Mouse (Mus musculus) liver (tissue): ENCODE results near the gene Pigz.
"Not testable (repeated sequence)": the region's sequence is repeated elsewhere in the genome, so short reads cannot be mapped to it uniquely, and the experiment has no call there.

Source experiments
- DNase-seq: peaks from one replicate; pipeline ENCODE4 v3.0.0-alpha.2; 2020; ENCODE audit warnings: mixed read lengths

Pigz gene

GRCm38 (mm10) chr16:31932255-31932654 is 1.4 kb upstream of the Pigz start:
- no peak for DNase-seq

DNA sequence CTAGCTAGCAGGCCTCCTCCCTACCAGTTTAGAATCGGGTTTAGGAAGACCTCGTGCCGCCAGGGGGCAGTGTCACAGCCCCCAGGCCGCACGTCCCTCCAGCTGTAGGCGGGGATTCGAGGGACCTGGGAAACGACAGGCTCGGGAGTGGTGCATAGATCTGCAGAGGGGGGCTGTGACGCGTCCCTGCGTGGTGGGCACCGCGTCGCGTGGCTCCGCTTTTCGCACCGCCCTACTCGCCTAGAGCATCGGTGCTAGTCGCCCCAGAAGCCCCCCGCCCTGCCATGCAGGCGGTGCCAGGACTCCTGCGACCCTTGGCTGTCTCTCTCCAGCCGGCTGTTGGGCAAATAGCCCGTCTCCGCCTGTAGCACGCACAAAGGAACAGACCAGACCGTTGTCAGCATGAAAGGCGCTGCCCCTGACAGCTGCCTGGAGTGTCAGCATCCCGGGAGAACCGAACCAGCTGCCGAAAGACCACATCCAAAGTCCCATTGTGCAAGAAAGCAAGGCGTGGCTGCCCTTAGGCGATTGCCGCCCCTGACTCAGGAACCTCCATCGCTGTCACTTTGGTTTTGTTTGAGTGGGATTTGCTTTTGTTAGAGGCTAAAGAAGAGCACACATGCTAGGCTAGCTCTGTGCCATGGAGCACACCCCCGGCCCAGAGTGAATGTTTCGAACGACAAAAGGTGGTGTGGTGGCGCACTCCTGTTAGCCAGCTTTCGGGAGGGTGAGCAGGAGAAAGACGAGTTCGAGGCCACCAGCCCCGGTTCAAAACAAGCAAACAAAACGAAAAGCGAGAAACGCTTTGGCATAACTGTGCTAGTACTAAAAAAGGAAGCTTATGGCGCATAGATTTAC is 582 bp upstream of the Pigz start:
- peak; percentile 79 for DNase-seq

DNA sequence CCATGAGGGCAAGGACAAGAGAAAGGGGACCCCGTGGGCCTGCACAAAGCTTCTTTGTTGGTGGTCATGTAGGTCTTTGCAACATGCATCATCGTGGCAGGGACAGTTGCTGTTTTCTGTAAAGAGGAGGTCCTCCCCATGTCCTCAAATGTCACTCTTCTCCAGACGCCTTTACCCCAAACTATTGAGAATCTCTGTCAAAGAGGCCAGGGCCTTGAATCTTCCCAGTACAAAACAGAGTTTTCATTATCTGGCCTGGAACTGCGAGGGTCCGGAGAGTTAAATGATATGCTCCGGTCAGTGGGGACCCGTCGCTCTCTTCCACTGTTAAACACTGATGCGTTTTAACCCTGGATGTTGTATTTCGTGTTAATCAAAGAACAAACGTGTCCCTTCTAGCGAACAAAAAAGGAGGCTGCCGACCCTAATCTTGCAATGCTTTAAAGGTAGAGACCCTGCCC is 929 bp downstream of the Pigz start:
- no peak for DNase-seq

DNA sequence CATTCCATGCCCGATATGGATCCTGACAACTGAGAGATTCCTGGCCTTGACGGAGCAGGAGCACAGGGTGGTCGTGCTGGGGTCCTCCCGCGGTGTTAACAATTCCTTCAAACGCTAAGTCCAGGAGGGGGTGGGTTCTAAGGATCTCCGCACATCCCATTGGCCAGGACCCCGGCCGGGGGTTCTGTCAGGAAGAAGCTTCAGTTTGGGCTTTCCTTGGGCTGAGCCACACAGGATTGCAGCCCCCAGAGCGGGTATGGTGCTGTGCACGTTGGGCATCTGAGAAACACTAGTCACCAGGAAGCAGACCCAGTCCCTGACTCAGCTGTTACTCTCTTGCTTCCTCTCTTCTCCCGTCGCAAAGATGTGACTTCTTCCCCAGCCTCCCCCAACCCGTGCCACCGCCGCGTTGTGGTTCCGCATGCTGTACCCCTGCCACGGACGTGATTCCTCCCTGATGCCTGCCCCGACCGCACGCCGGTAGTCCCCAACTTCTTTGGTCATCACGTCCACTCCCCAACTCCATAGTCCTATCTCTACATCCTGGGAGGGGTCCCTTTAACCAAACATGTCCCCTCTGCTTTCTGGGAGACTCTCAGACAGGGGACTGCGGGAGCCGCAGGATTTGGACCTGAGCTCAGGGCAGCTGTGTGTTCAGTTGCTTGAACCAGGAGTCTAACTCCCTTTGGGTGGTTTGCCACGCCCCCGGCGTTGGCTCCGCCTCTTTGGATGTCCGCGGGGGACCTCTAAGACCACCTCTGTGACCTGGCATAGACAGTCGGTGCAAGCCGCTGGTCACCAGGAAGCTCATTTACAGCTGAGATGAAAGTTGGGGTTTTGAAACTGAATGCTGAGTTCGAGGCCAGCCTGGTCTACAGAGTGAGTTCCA is 1.7 kb downstream of the Pigz start:
- DNase-seq, result no peak

DNA sequence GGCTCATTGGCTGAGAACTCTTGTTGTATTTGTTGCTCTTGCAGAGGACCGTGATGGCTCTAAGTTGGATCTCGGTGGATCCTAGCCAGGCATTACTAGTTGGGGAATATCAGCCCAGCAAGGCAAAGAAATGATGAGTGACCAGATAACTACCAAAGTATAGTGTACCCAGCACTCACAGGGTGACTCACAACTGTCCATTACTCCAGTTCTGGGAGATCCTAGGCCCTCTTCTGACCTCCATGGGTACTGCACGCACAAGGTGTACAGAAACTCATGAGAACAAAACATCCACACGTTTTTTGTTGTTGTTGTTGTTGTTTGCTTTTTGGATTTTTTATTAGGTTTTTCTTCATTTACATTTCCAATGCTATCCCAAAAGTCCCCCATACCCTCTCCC is 2.9 kb downstream of the Pigz start:
- DNase-seq, result no peak

GRCm38 (mm10) chr16:31938856-31939255 is 5.2 kb downstream of the Pigz start:
- no peak for DNase-seq

GRCm38 (mm10) chr16:31940586-31940985 is 6.9 kb downstream of the Pigz start:
- peak; percentile 32 for DNase-seq

GRCm38 (mm10) chr16:31943980-31944379 is 10.3 kb downstream of the Pigz start:
- peak; percentile 76 for DNase-seq

GRCm38 (mm10) chr16:31944698-31945255 is 11.1 kb downstream of the Pigz start:
- no peak for DNase-seq

DNA sequence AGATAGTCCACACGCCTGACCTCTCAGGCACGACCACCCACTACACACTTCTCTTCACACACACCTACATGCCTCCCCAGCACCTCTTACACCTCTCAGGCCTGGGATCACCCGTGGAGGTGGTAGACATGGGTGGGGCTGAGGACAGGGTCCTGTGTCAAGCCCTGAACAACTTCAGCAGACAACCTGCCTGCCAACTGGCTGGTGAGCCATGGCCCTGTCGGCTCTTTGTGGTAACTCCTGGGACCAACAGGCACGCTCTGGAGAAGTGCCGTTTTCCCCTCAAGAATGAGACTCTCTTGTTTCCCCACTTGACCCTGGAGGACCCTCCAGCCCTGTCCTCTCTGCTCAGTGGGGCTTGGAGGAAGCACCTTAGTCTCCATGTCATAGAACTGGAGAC is 11.7 kb downstream of the Pigz start:
- DNase-seq, result no peak

- DNase-seq, result not testable (repeated sequence)
Measured at GRCm38 (mm10) chr16:31945986-31946385, 12.3 kb downstream of the Pigz start.

DNA sequence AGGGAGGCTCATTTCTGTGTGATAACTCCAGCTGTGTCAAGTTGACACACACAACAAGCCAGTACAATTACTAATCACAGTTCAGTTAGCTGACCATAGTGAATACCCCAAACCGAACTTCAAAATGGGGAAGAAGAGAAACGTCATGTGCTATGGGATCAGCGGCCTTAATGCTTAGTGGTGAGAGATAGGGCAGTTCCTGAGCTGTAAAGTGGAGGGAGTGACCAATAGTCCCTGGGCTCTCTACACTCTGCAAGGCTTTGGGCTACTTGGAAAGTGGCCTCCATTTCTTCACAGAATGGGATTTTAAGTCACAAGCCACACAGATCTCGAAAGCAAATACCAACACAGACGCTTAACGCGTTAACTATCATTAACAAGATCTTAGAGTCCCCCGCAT is 13.7 kb downstream of the Pigz start:
- no peak for DNase-seq

DNA sequence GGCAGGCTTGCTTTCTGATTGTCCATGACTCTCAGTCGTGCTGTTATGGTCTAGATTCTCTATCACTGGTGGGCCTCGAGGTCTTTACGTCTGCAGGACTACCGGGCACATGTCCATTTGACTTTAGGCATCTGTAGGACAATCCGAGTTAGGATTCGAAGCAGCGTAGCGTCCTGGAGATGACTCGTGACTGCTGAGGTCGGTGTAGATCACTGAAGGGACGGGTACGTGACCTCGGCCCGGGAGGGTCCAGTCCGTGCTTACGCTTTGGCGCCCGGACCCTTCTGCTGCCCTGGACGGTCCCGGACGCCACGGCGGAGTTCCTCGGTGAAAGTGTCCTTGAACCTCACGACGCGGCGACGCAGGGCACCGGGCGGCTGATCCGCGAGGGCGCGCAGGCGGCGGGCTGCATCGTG is 14.3 kb downstream of the Pigz start:
- DNase-seq, result no peak

GRCm38 (mm10) chr16:31948345-31948774 is 14.7 kb downstream of the Pigz start, which contains the start of the genes 0610012G03Rik and Ncbp2:
0610012G03Rik (minus strand) TSS chr16:31948494.
Ncbp2 (plus strand) TSS chr16:31948513.
- peak; percentile 94 for DNase-seq

DNA sequence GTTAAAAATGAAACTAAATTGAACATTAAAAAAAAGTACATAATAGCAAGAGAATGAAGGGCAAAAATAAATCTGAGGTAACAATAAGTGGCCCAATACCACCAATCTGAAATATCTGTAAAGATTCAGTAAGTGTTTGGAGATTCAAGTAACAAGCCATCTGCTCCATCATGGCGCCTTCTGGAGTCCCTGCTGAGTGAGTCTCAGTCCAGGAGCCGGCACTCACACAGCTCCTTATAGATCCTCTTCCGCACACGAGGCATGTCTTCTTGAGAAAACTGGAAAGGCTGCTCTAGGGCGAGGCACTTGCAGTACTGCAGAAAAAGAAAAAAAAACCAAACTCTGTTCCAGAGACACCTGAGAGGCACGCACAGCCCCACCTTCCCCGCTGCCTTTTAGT is 29.6 kb downstream of the Pigz start:
- no peak for DNase-seq

DNA sequence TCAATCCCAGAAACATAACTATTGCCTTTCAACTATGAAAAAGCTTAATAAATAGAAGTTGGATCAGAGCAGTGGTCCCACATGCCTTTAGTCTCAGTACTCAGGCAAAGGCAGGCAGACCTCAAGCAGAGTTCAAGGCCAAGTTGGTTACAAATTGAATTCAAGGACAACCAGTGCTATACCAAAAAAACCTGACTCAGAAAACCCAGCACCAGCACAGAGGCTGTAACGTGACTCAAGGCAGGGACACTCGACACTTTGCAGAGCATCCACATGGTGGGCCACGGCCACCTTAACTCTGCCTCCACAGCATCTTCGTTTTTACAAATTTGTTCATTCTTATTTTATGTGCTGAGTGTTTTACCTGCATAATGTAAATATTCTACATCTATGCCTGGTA is 41.6 kb downstream of the Pigz start:
- no peak for DNase-seq

DNA sequence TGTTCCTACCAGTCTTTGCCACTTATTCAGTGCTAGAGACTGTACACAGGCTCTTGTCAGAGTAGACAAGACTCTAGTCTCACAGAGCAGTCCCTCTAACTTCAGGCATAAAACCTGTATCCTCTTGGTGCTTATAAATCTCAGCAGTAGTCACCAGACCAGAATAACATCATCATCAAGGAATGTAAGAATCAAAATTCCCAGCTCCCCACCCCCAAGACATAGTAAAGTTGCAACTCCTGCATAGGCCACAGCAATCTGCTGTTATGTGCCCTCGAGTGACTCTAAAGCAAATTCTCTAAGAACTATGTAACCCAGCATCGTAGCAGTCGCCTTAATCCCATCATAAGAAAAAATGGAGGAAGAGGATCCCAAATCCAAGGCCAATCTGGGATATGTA is 45.9 kb downstream of the Pigz start:
- no peak for DNase-seq

GRCm38 (mm10) chr16:31980946-31981345 is 47.3 kb downstream of the Pigz start:
- no peak for DNase-seq

DNA sequence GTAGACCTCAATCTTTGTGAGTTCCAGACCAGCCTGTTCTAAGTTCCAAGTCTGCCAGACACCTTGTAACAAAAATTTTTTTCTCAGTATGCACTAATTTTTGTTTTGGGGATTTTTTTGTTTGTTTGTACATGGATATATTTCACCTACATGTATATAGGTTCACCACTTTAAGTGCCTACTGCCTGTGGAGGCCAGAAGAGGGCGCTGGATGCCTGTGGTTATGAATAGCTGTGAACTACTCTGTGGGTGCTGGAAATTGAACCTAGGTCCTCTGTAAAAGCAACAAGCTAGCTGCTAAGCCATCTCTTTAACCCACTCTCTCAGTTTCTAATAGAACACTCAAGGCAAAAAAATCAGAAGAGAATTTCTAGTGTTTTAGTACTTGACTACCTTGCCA is 58.4 kb downstream of the Pigz start:
- DNase-seq, result peak; percentile 9

DNA sequence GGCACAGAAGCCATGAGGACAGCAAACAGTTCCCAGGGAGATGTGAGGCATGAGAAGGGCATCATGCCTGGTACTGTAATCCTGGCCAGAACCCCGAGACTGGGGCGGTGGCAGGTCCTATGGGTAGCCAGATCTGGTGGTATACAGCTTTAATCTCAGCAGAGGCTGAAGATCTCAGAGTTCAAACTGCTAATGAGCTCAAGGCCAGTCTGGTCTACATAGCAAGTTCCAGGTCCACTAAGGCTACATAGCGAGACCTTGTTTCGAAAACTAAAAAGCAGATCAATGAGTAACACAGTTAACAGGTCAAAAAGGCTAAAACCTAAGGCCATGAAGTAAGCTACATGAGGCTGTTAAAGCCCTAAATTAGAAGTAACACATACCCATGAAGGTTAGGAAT is 59.5 kb downstream of the Pigz start:
- no peak for DNase-seq

GRCm38 (mm10) chr16:31993946-31994345 is 60.3 kb downstream of the Pigz start:
- DNase-seq, result no peak
